Mouse (Mus musculus) midbrain, embryonic 14.5 days (tissue): ENCODE results near the gene Mcm3ap. TPM values are rescaled to one million over a fixed set of nuclear protein-coding genes. Genes with fewer than 3 reads are reported as not detected.

ENCODE experiments used
- ATAC-seq: fragments of 200-750 bp; cut with Nextera tagmentation; 2 replicates; pipeline ENCODE4 v1.8.0; 2017; ENCODE audit warnings: moderate number of reproducible peaks, moderate library complexity; ENCODE audit not compliant: low FRiP score, low TSS enrichment
- DNase-seq: peaks from one replicate; pipeline ENCODE4 v3.0.0-alpha.2; 2015
- H3K27ac ChIP-seq: fragments of 300-500 bp; sonication (generic); replicated peaks from 2 replicates; pipeline ENCODE4 v1.5.1; 2014; ENCODE audit warnings: mild to moderate bottlenecking, low read depth, low read length, moderate library complexity
- H3K27me3 ChIP-seq: fragments of 300-500 bp; sonication (generic); 2 replicates; pipeline ENCODE4 v1.6.1; 2014; ENCODE audit warnings: low read length, control low read depth, mixed read lengths; ENCODE audit not compliant: control insufficient read depth, insufficient read depth
- H3K36me3 ChIP-seq: fragments of 300-500 bp; sonication (generic); 2 replicates; pipeline ENCODE4 v1.6.1; 2014; ENCODE audit warnings: low read length, control low read depth; ENCODE audit not compliant: control insufficient read depth, insufficient read depth
- H3K4me1 ChIP-seq: fragments of 300-500 bp; sonication (generic); 2 replicates; pipeline ENCODE4 v1.6.1; 2014; ENCODE audit warnings: mild to moderate bottlenecking, antibody characterized with exemption, low read length, control low read depth; ENCODE audit not compliant: control insufficient read depth, insufficient read depth
- H3K4me2 ChIP-seq: fragments of 300-500 bp; sonication (generic); 2 replicates; pipeline ENCODE4 v1.6.1; 2014; ENCODE audit warnings: mild to moderate bottlenecking, low read length, moderate library complexity
- H3K4me3 ChIP-seq: fragments of 300-500 bp; sonication (generic); replicated peaks from 2 replicates; pipeline ENCODE4 v1.5.1; 2014; ENCODE audit warnings: low read depth, low read length
- H3K9ac ChIP-seq: fragments of 300-500 bp; sonication (generic); replicated peaks from 2 replicates; pipeline ENCODE4 v1.6.1; 2014; ENCODE audit warnings: mild to moderate bottlenecking, low read length, moderate library complexity
- H3K9me3 ChIP-seq: fragments of 300-500 bp; sonication (generic); 2 replicates; pipeline ENCODE4 v1.6.1; 2016; ENCODE audit warnings: low read length, control low read depth, mixed read lengths; ENCODE audit not compliant: control insufficient read depth
- WGBS: fragments of 180-500 bp; shearing (Covaris S2); extraction: QIAGEN DNeasy Blood & Tissue Kit; methylation state at CpG from one replicate; pipeline ENCODE4 v1.1.7; 2014; 5-methylcytosine and 5-hydroxymethylcytosine counted together
- polyA plus RNA-seq: library from polyadenylated mRNA; unstranded; fragments of >200 nt; fragmentation: Nextera tagmentation; extraction: Ambion mirVana; gene quantifications from 2 replicates; pipeline ENCODE4 v1.2.1, GENCODE M21; 2014

The Mcm3ap gene
- polyA plus RNA-seq, 1 experiment from 2014 or later: 78.3 TPM

DNA sequence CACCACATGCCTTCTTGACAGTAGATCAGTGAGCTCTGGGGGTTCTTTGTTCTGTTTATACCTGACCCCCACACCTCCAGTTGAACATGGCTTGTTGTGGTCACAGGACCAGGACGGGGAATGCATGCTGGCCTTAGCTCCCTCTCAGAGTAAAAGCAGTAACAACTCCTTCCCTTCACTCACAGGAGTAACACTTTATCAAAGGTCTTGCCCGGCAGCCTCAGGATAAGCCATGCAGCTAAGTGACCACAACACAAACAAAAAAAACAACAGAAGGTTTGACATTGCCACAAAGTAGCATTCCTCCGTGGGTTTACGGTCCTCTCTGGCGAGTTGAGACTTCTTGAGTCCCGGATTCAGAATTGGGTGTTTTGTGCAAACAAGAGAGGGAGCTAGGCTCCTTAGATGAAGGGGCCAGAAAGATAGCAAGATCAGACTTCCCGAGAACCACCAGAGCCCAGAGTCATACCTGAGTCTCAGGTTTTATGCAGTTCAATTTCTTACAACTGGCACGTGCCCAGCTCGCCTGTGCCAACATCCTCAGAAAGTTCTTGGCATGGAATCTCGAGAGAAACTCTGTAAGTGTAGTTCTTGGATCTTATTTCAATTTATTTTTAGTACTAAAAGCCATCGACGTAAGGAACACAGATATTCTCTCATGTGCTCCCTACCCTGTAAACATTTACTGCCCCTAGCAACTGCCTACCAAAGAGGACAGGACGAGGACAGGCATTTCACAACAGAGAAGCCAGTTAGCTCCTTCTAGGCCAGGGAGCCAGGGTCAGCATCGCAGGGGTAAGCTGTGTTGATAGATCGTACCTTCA lies 21.1 kb upstream of the Mcm3ap start:
- no peak for DNase-seq
- 84% methylated on average over 15 of the region's 15 CpGs for WGBS
- no peak for ATAC-seq
- Histone ChIP-seq H3K4me2 (no peak overlapping the region), H3K36me3 (no peaks in the 10 kb centered on the region), H3K9me3 (no peaks in the 10 kb centered on the region), H3K27ac (no peak overlapping the region), H3K4me1 (peaks cover 6% of the 10 kb centered on the region; the same call in 1 of the 2 replicates), H3K4me3 (no peak overlapping the region), H3K27me3 (no peaks in the 10 kb centered on the region), H3K9ac (no peak overlapping the region)

DNA sequence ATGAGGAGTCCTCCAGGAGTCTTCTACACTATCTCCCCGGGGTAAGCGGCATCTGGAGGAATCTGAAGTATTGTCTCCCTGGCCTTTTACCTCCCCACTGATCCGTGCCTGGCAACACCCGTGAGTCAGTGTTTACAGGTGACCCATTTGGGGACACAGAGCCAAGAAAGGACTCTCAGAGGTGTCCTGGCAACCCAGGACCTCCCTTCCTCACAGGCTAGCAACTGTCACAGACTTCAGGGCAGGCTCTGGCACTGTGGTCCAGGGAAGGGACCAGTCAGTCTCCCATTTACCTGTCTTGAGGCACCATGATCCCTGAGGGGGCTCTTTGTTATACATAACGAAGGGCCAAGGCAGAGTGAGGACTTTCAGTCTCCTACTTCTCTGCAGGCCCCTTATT lies 19.9 kb upstream of the Mcm3ap start, which contains the start of gene 2610028H24Rik:
Gene 2610028H24Rik, plus strand, starts transcription at position 231 of the 400 bp plus-strand sequence.
- no peak within 1 kb of the TSS for H3K9ac ChIP-seq
- no peaks in the 10 kb centered on the region for H3K27me3 ChIP-seq
- no peaks in the 10 kb centered on the region for H3K36me3 ChIP-seq
- H3K4me2 ChIP-seq: no peak within 1 kb of the TSS
- no peaks in the 10 kb centered on the region for H3K9me3 ChIP-seq
- DNase-seq: no peak
- H3K4me3 ChIP-seq: no peak within 1 kb of the TSS
- H3K4me1 ChIP-seq: no peaks in the 10 kb centered on the region
- no peak for ATAC-seq
- WGBS: 66% methylated on average over 5 of the region's 5 CpGs
- no peak within 1 kb of the TSS for H3K27ac ChIP-seq

DNA sequence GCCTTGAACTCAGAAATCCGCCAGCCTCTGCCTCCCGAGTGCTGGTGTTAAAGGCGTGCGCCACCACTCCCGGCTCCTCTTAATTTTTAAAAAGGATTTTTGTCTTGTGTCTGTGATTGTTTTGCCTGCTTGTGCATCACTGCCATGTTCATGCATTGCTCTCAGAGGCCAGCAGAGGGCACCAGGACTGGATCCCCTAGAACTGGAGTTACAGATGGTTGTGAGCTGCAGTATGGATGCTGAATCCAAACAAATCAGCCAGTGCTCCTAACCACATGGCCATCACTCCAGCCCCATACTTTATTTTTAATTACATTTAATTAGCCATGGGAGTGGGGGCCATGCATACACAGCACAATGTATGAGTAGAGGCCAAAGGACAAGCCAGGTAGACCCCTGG lies 13.4 kb upstream of the Mcm3ap start:
- H3K4me3 ChIP-seq: no peak overlapping the region
- H3K36me3 ChIP-seq: no peaks in the 10 kb centered on the region
- H3K9me3 ChIP-seq: no peaks in the 10 kb centered on the region
- DNase-seq: peak; percentile 78
- no peaks in the 10 kb centered on the region for H3K27me3 ChIP-seq
- ATAC-seq: no peak; the same call in 1 of the 2 replicates
- no peak overlapping the region for H3K9ac ChIP-seq
- H3K4me2 ChIP-seq: no peak overlapping the region
- H3K4me1 ChIP-seq: no peaks in the 10 kb centered on the region
- 62% methylated on average over 5 of the region's 5 CpGs for WGBS
- H3K27ac ChIP-seq: no peak overlapping the region

DNA sequence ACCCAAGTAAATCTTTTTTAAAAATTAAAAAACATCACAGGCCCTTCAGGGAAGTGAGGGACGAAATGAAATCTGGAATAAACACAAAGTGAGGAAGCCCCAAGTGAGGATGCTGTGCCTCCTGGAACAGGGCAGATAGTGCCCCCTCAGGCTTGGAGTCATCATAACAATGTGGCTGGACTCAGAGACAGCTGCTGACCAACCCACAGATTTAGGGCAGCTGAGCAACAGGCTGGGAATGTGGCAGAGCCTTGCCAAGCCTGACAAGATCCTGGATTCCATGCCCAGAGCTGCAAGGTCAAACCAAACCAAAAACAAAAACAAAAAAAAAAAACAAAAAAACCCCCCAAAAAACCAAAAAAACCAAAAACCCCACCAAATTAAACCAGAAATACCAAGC lies 7.5 kb upstream of the Mcm3ap start:
- ATAC-seq (no peak), DNase-seq (no peak)
- no peaks in the 10 kb centered on the region for H3K9me3 ChIP-seq
- no peak overlapping the region for H3K4me3 ChIP-seq
- no peak overlapping the region for H3K9ac ChIP-seq
- WGBS: 93% methylated on average over 1 of the region's 1 CpGs
- H3K4me2 ChIP-seq: no peak overlapping the region
- H3K27ac ChIP-seq: no peak overlapping the region
- H3K4me1 ChIP-seq: no peaks in the 10 kb centered on the region
- 0 out of 2 replicates have a peak, but pooled peaks cover 10% of the 10 kb centered on the region for H3K36me3 ChIP-seq
- H3K27me3 ChIP-seq: no peaks in the 10 kb centered on the region

DNA sequence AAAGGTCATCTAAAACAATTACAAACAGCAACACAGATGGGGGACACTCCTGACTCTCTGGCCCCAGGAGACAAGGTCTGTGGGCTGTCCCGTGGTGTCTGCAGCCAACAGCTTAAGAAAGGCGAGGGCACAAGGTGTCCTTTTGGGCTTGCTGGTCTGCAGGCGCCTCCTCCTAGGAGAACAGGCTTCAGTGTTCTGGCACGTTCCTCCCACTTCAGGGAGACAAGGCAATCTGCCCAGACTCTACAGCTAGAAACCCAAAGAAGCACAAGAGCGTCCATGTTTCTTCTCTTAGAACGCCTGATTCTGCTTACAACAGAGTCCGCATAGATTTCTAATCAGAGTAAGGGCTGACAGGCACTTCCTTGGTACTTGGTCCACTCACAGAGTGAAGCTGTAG lies 6.4 kb upstream of the Mcm3ap start:
- no peak for DNase-seq
- Histone ChIP-seq H3K4me2 (no peak overlapping the region), H3K36me3 (0 out of 2 replicates have a peak, but pooled peaks cover 10% of the 10 kb centered on the region), H3K27ac (no peak overlapping the region), H3K9me3 (no peaks in the 10 kb centered on the region), H3K9ac (no peak overlapping the region), H3K27me3 (no peaks in the 10 kb centered on the region), H3K4me3 (no peak overlapping the region), H3K4me1 (no peaks in the 10 kb centered on the region)
- ATAC-seq: no peak
- 93% methylated on average over 7 of the region's 7 CpGs for WGBS

DNA sequence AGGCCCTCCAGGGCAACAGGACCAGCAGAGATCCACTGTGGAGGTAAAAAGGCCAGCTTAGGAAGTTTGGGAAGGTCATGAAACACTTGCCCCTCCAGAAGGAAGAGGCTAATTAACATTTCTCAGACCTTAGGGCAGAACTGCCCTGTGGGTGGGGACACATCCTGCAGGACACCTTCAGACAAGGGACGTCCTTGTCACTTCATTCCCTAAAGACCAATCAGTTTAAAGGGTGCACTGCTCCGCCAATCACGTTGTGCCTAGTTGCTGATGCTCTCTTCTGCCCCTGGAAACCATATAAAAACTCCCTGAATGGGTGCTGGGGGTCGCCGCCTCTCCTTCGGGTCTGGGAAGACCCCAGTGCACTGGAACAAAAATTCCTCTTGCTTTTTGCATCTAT lies 6.0 kb upstream of the Mcm3ap start:
- H3K4me3 ChIP-seq: no peak overlapping the region
- H3K27ac ChIP-seq: no peak overlapping the region
- ATAC-seq (no peak), DNase-seq (no peak)
- WGBS: 88% methylated on average over 6 of the region's 6 CpGs
- no peaks in the 10 kb centered on the region for H3K9me3 ChIP-seq
- H3K27me3 ChIP-seq: no peaks in the 10 kb centered on the region
- H3K4me1 ChIP-seq: peaks cover 2% of the 10 kb centered on the region; the same call in 1 of the 2 replicates
- H3K9ac ChIP-seq: no peak overlapping the region
- H3K36me3 ChIP-seq: 0 out of 2 replicates have a peak, but pooled peaks cover 10% of the 10 kb centered on the region
- no peak overlapping the region for H3K4me2 ChIP-seq

DNA sequence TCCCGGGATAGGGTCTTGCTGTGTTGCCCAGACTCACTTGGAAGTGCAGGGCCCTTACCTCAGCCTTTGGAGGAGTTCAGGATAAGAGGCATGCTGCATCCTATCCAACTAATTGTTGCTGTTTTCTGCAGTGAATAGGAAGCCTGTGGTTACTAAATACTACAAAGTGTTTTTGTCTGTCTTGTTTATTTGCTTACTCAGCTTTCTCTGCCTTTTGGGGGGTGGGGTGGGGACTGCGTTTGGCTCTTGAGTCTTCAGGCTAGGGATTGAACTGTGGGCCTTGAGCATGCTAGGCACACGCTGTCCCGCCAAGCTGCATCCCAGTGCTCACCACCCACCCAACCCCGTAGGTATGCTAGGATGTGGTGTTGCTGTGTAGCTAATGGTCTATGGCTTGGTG lies 5.0 kb downstream of the Mcm3ap start:
- Histone ChIP-seq H3K9me3 (no peaks in the 10 kb centered on the region), H3K9ac (no peak overlapping the region), H3K36me3 (peaks cover 73% of the 10 kb centered on the region), H3K4me1 (peaks cover 3% of the 10 kb centered on the region; the same call in 1 of the 2 replicates), H3K4me3 (no peak overlapping the region), H3K27ac (no peak overlapping the region), H3K4me2 (no peak overlapping the region), H3K27me3 (no peaks in the 10 kb centered on the region)
- WGBS: 93% methylated on average over 5 of the region's 5 CpGs
- no peak for DNase-seq
- ATAC-seq: no peak

DNA sequence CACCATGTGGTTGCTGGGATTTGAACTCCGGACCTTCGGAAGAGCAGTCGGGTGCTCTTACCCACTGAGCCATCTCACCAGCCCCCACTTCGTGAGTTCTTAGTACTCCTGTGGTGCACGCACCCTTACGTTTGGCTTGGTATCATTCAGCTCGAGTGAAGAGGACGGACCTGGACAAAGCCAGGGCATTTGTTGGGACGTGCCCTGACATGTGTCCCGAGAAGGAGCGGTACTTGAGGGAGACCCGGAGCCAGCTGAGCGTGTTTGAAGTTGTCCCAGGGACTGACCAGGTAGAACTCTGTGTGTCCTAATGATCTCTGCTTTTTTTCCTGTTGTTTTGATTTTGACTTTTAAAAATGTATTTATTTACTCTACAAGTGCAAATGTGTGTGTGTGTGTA lies 12.1 kb downstream of the Mcm3ap start:
- no peaks in the 10 kb centered on the region for H3K9me3 ChIP-seq
- peaks cover 97% of the 10 kb centered on the region for H3K36me3 ChIP-seq
- H3K27ac ChIP-seq: no peak overlapping the region
- ATAC-seq (no peak), DNase-seq (no peak)
- H3K4me2 ChIP-seq: no peak overlapping the region
- H3K4me3 ChIP-seq: no peak overlapping the region
- no peaks in the 10 kb centered on the region for H3K4me1 ChIP-seq
- H3K9ac ChIP-seq: no peak overlapping the region
- WGBS: 93% methylated on average over 13 of the region's 13 CpGs
- no peaks in the 10 kb centered on the region for H3K27me3 ChIP-seq

DNA sequence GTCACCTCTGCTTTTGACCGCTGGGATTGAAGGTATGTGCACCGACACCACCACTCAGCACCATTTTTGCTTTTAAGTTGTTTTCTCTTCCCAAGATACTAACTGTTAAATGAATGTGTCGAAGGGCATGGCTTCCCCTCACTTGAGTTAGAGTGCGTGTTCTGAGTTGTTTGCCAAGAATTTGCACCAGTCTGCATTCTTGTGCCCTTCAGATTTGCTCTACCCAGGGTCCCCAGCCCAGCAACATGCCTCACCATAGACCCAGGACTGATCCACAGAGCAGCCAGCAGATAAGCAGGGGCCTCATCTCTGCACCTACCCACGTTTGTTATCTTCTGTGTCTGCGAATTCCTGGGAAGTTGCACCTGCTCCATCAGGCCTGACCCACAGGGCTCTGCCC lies 12.8 kb downstream of the Mcm3ap start:
- Histone ChIP-seq H3K36me3 (peaks cover 97% of the 10 kb centered on the region), H3K27ac (no peak overlapping the region), H3K4me3 (no peak overlapping the region), H3K27me3 (no peaks in the 10 kb centered on the region), H3K9ac (no peak overlapping the region), H3K9me3 (no peaks in the 10 kb centered on the region), H3K4me1 (no peaks in the 10 kb centered on the region), H3K4me2 (no peak overlapping the region)
- no peak for DNase-seq
- 96% methylated on average over 6 of the region's 6 CpGs for WGBS
- ATAC-seq: no peak
